In the genomic region with DNA sequence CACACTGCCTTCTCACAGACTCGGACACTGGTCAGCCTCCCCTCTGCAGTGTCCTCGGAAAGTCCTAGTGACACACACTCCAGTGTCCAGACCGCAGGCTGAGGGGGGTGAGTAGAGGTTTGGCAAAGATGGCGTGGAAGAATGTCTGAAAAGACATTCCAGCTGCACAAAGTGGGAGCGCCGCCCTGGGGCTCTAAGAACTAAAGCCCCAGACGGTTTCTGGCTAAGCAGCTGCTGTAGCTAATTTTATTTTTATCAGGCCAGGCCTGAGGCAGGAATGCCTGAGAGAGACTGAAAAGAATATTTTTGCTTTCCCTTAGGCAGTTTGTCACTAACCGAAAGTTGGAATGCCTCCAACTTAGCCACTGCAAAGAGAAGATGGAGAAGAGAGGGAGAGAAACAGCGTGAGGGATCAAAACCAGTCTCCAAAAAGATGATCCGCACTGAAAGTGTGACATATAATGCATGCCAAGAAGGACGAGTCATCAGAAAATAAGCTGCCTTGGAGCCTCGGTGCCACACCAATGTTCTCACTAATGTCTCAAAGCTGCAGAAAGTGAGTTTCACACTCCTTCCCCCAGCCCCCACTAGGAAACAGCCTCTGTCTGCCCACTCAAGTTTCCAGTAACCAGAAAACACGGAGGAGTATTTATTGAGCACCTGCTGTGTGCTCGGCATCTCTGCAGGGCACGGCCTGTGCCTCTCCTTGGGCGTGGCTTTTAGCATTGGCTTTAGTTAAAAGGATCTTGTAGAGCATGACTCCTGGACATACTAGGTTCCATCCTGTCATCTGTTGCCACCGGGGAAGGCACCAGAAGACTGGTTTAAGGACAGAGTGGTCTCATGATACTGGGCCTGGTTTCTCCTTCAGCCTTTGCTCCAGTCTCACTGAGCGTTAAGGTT, we compare ENCODE assay signal across 9 mouse cellular contexts. TPM values are rescaled to one million over a fixed set of nuclear protein-coding genes. Genes with fewer than 3 reads are reported as not detected.
DNase-seq lines count a peak whose midpoint lies in the region; ATAC-seq and TF ChIP-seq lines count a peak whose summit lies in the region.
"Had no signal": no experiment of that assay in that cellular context is flagged by ENCODE, and none has a peak within 500 bp of the region (broad histone marks: within the 10 kb centered on the region; RNA-seq: fewer than 3 reads in every experiment).

No protein-coding gene starts in this region.

- no peak for TF ChIP-seq CTCF in olfactory bulb, adult 2 months (IDR thresholded peaks at IDR 0.05; ENCODE audit: insufficient read depth, low read depth, low read length)

- peak overlapping the region; percentile 17; the same call in 1 of the 2 replicates for H3K4me2 ChIP-seq in heart, embryonic 12.5 days
- H3K4me2 ChIP-seq: midbrain, embryonic 12.5 days had no signal

- peak overlapping the region; percentile 68 for H3K27ac ChIP-seq in heart, embryonic 12.5 days (ENCODE audit: poor library complexity, severe bottlenecking)
- H3K27ac ChIP-seq in olfactory bulb, adult 2 months (ENCODE audit: insufficient read depth, low read depth, low read length) = peak overlapping the region; percentile 80
- H3K27ac ChIP-seq: midbrain, embryonic 12.5 days had no signal

- 0 out of 2 replicates have a peak, but pooled peaks have one; percentile 29 for ATAC-seq in heart, embryonic 12.5 days (ENCODE audit: insufficient number of reproducible peaks, low FRiP score)

- H3K36me3 ChIP-seq in heart, embryonic 12.5 days = peaks cover 5% of the 10 kb centered on the region; the same call in 1 of the 2 replicates
- H3K36me3 ChIP-seq: midbrain, embryonic 12.5 days had no signal

- H3K4me1 ChIP-seq in heart, embryonic 12.5 days (replicated peaks) = peaks cover 19% of the 10 kb centered on the region
- peaks cover 12% of the 10 kb centered on the region for H3K4me1 ChIP-seq in olfactory bulb, adult 2 months (ENCODE audit: control insufficient read depth, insufficient read depth, low read length)

- H3K9me3 ChIP-seq in heart, embryonic 12.5 days (replicated peaks) = no peaks in the 10 kb centered on the region
- H3K9me3 ChIP-seq: midbrain, embryonic 12.5 days had no signal

- TF ChIP-seq POLR2A in olfactory bulb, adult 2 months (IDR thresholded peaks at IDR 0.05; ENCODE audit: insufficient read depth, low read depth, low read length) = no peak

- no peak overlapping the region for H3K4me3 ChIP-seq in heart, embryonic 12.5 days
- no peak overlapping the region for H3K4me3 ChIP-seq in olfactory bulb, adult 2 months (ENCODE audit: insufficient read depth, low read depth, low read length)
- H3K4me3 ChIP-seq: midbrain, embryonic 12.5 days had no signal

- no peak overlapping the region for H3K9ac ChIP-seq in heart, embryonic 12.5 days
- H3K9ac ChIP-seq: midbrain, embryonic 12.5 days had no signal

- WGBS in heart, embryonic 12.5 days = 53% methylated on average over 18 of the region's 18 CpGs
- 29% methylated on average over 18 of the region's 18 CpGs for WGBS in olfactory bulb, adult 2 months

- peak; percentile 35 for DNase-seq in urinary bladder, postnatal 14 days (ENCODE audit: low spot score)
- DNase-seq in urinary bladder, postnatal 10 days (ENCODE audit: low spot score) = no peak
- DNase-seq in fibroblast of lung, adult 2 months (ENCODE audit: low read depth) = peak; percentile 71
- peak; percentile 36 to 43 for DNase-seq in layer of hippocampus, postnatal 14 days (ENCODE audit: low spot score in 2 of 2)
- DNase-seq in embryo, embryonic 10.5 days (ENCODE audit: low spot score) = no peak
- no peak for DNase-seq in urinary bladder, adult 2 months (ENCODE audit: low spot score)

- no peaks in the 10 kb centered on the region for H3K27me3 ChIP-seq in heart, embryonic 12.5 days (replicated peaks)

RNA-seq across cellular contexts. Expression of a gene that starts 24.5 kb away (rescaled TPM):
- polyA plus RNA-seq in heart, embryonic 12.5 days (2016; fragmentation: Nextera tagmentation; extraction: Ambion mirVana) = 6.5 and 6.8 TPM in 2 replicates
- 10 to 100 TPM; 29.6 to 31.8 TPM for total RNA-seq in layer of hippocampus, postnatal 14 days (2021)
- polyA plus RNA-seq in olfactory bulb, adult 2 months (2012; ENCODE audit: insufficient read depth, insufficient read length, low replicate concordance, missing spikeins) = not detected in 2 replicates
- polyA plus RNA-seq in urinary bladder, adult 2 months (2012; rRNA removed) = 7.1 and 8.7 TPM in 2 replicates

RNA-seq across cellular contexts. Expression of a gene that starts 34.9 kb away (rescaled TPM):
- 4.0 and 4.1 TPM in 2 replicates for polyA plus RNA-seq in heart, embryonic 12.5 days (2016; fragmentation: Nextera tagmentation; extraction: Ambion mirVana)
- total RNA-seq in layer of hippocampus, postnatal 14 days (2021) = 10 to 100 TPM; 10.6 TPM
- not detected in 2 replicates for polyA plus RNA-seq in olfactory bulb, adult 2 months (2012; ENCODE audit: insufficient read depth, insufficient read length, low replicate concordance, missing spikeins)
- polyA plus RNA-seq in urinary bladder, adult 2 months (2012; rRNA removed) = 1.6 and 1.9 TPM in 2 replicates

Comparison
In these comparisons a context has a peak if more than half of its experiments do, and no peak if none do; other contexts are left out.
1. DNase-seq: peak in urinary bladder, postnatal 14 days (single experiment), fibroblast of lung, adult 2 months (single experiment) and layer of hippocampus, postnatal 14 days (2 of 2); none in urinary bladder, postnatal 10 days (single experiment), embryo, embryonic 10.5 days (single experiment) and urinary bladder, adult 2 months (single experiment).